Mouse (Mus musculus): ENCODE data around the gene Clstn2.

Clstn2 gene

GRCm38 (mm10) chr9:97570881-97571280, 462.1 kb downstream of the Clstn2 start:
- DNase-seq (ENCODE audit: low spot score in 2 of 2): peak in 1 of 2 experiments; percentile 38

GRCm38 (mm10) chr9:97563121-97563520, 469.9 kb downstream of the Clstn2 start:
- DNase-seq (ENCODE audit: low spot score in 2 of 2): peak in 1 of 2 experiments; percentile 14

GRCm38 (mm10) chr9:97544359-97544758, 488.6 kb downstream of the Clstn2 start:
- DNase-seq (ENCODE audit: low spot score in 2 of 2): no peak

GRCm38 (mm10) chr9:97541419-97541818, 491.6 kb downstream of the Clstn2 start:
- no peak for DNase-seq (ENCODE audit: low spot score in 2 of 2)

- DNase-seq (ENCODE audit: low spot score in 2 of 2): no peak
These were observed 494.8 kb downstream of the Clstn2 start for GRCm38 (mm10) chr9:97538075-97538779.

GRCm38 (mm10) chr9:97534196-97534595, 498.8 kb downstream of the Clstn2 start:
- no peak for DNase-seq (ENCODE audit: low spot score in 2 of 2)

- DNase-seq (ENCODE audit: low spot score in 2 of 2): no peak
These were observed 499.7 kb downstream of the Clstn2 start for GRCm38 (mm10) chr9:97533306-97533705.

- no peak for DNase-seq (ENCODE audit: low spot score in 2 of 2)
These were observed 500.4 kb downstream of the Clstn2 start for GRCm38 (mm10) chr9:97532536-97532935.

GRCm38 (mm10) chr9:97527926-97528325, 505.1 kb downstream of the Clstn2 start:
- no peak for DNase-seq (ENCODE audit: low spot score in 2 of 2)

- no peak for DNase-seq (ENCODE audit: low spot score in 2 of 2)
These were observed 505.7 kb downstream of the Clstn2 start for GRCm38 (mm10) chr9:97527276-97527675.

- no peak for DNase-seq (ENCODE audit: low spot score in 2 of 2)
These were observed 507.4 kb downstream of the Clstn2 start for GRCm38 (mm10) chr9:97525563-97525962.

- DNase-seq (ENCODE audit: low spot score in 2 of 2): no peak
These were observed 508.1 kb downstream of the Clstn2 start for GRCm38 (mm10) chr9:97524861-97525260.

GRCm38 (mm10) chr9:97520771-97521170, 512.2 kb downstream of the Clstn2 start:
- DNase-seq (ENCODE audit: low spot score in 2 of 2): no peak

- no peak for DNase-seq (ENCODE audit: low spot score in 2 of 2)
These were observed 516.0 kb downstream of the Clstn2 start for GRCm38 (mm10) chr9:97517006-97517405.

GRCm38 (mm10) chr9:97514639-97515038, 518.3 kb downstream of the Clstn2 start:
- DNase-seq (ENCODE audit: low spot score in 2 of 2): no peak

- no peak for DNase-seq (ENCODE audit: low spot score in 2 of 2)
These were observed 520.6 kb downstream of the Clstn2 start for GRCm38 (mm10) chr9:97512282-97512850.

- DNase-seq (ENCODE audit: low spot score in 2 of 2): no peak
These were observed 531.6 kb downstream of the Clstn2 start for GRCm38 (mm10) chr9:97501416-97501815.

GRCm38 (mm10) chr9:97495056-97495455, 537.9 kb downstream of the Clstn2 start:
- no peak for DNase-seq (ENCODE audit: low spot score in 2 of 2)

- no peak for DNase-seq (ENCODE audit: low spot score in 2 of 2)
These were observed 541.4 kb downstream of the Clstn2 start for GRCm38 (mm10) chr9:97491626-97492025.

- DNase-seq (ENCODE audit: low spot score in 2 of 2): no peak
These were observed 542.3 kb downstream of the Clstn2 start for GRCm38 (mm10) chr9:97490591-97491176.

- DNase-seq (ENCODE audit: low spot score in 2 of 2): no peak
These were observed 546.2 kb downstream of the Clstn2 start for GRCm38 (mm10) chr9:97486826-97487225.

- DNase-seq (ENCODE audit: low spot score in 2 of 2): no peak
These were observed 551.8 kb downstream of the Clstn2 start for GRCm38 (mm10) chr9:97481187-97481586.

GRCm38 (mm10) chr9:97476961-97477360, 556.0 kb downstream of the Clstn2 start:
- DNase-seq (ENCODE audit: low spot score in 2 of 2): no peak

All from frontal cortex, postnatal 14 days (tissue).